Mouse (Mus musculus) gastrocnemius, postnatal 36 days (tissue): ENCODE data around the gene Mfsd4b2. TPM values are rescaled to one million over a fixed set of nuclear protein-coding genes. Genes with fewer than 3 reads are reported as not detected.

Experiments
- DNase-seq, 2 experiments: peaks; one replicate each; pipeline ENCODE4 v3.0.0; 2022
- intact Hi-C: fragments of 180-260 bp; cut with DNase I; formaldehyde crosslinking; loops from one replicate; pipeline ENCODE4 v1.15.1; 2025
- total RNA-seq, 2 experiments: library from RNA; stranded (reverse); gene quantifications; 2 replicates each; pipeline ENCODE4 v1.2.3; 2021

The Mfsd4b2 gene
- total RNA-seq, 2 experiments from 2014 or later = 0.10 to 0.22 TPM

DNA sequence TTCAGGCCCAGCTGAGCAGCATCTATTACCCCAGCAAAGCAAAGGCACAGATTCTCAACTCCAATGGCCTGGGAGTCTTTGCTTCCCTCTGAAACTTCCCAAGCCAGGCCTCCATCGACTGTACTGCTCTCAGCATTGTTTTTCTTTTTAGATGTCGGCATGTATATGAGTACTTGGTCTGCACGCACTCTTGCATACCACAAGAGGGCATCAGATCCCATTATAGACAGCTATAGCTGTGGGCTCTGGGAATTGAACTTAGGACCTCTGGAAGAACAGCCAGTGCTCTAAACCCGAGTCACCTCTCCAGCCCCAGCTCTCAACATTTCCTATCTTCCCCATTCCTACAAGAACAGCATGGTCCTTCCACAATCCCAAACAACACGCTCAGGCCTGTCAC lies 30.2 kb downstream of the Mfsd4b2 start:
- intact Hi-C loops = loop anchor here (5.0 kb wide), 1 partner anchor 66 kb away; the partner anchor contains the start of gene Mfsd4b3
- DNase-seq = no peak

DNA sequence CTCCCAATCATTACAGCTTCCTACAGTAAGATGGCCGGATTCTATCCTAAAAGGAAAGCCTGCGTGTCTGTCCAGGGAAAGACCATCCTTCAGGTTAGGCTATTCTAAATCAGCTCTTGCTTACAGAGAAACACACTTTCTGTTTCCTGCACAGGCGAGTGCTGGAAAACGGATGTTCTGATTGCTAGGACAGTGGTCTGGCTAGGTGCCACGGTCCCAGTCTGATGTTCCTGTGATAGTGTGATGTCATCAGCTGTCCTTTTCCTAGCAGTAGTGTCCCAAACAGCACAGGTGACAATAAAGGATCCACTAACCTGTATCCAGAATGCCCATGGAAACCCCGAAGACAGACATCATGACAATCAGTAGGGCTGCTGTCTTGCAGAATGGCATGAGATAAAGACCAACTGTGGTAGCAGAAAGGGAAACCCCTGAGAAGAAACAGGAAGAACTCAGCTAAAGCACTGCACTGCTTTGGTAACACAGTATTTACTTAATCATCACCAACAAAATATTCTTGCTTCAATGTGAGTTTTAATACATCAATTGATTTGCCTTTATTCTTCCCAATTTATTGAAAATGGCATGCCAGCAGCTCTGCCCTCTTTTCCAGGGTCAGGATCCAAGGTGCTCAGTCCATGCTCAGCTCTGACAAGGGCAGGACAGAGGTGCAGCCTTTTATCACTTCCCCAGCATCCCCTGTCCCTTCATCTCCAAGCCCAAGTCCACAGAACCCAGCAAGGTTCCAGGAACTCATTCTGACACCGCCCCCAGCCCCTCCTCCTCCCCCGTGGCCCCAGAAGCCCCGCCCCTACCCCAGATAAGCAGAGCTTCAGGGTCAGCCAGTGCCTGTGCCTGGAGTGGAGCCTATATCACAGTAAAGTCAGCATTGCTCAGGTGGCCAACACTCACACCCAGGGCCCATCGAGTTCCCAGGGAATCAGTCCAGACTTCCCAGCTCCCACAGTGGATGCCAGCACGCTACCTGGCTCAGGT lies 32.7 kb downstream of the Mfsd4b2 start:
- intact Hi-C loops = no loop called here
- DNase-seq = no peak

DNA sequence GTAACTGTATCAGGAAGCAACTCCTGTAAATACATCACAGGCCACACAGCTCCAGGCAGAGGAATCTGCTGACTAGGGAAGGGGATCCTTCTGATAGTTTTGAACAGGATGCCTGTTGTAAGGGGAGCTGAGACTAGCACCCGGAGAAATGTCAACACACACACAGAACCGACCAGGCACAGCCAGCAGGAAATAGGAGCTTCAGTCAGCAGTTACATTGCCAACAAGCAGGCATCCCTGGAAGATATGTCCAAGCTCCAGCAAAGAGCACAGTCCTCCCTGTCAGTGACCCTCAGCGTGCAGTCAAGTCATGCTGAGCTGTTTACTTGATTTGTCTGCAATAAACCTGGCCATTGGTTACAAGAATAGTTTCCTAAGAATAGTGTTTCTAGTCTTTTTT lies 38.1 kb downstream of the Mfsd4b2 start:
- DNase-seq = no peak
- intact Hi-C loops = no loop called here

Other genes with a start within 250 kb of the Mfsd4b2 start
- gene Rev3l, start 194.8 kb downstream of the Mfsd4b2 start, total RNA-seq = 10 to 100 TPM; 26.6 to 30.6 TPM
- 1 to 10 TPM; 1.8 to 2.1 TPM for gene Mfsd4b4, start 27.7 kb downstream of the Mfsd4b2 start, total RNA-seq
- 1 to 10 TPM; 3.9 to 4.6 TPM for gene Mfsd4b3, start 33.2 kb upstream of the Mfsd4b2 start, total RNA-seq
- gene Mfsd4b5, start 59.7 kb upstream of the Mfsd4b2 start, total RNA-seq = under 1 TPM; 0.38 to 0.47 TPM
- gene Mfsd4b1, start 98.3 kb upstream of the Mfsd4b2 start, total RNA-seq = 1 to 10 TPM; 2.4 to 2.5 TPM
- gene Slc16a10, start 215.3 kb upstream of the Mfsd4b2 start, total RNA-seq = 10 to 100 TPM; 35.3 to 40.5 TPM